Comparison of ENCODE assay signal across 12 mouse cellular contexts in genomic region chr7:49283507-49284361, GRCm38 (mm10).
A peak's percentile ranks its signal among the peaks of the same experiment; 100 is the strongest.
DNase-seq lines count a peak whose midpoint lies in the region; ATAC-seq and TF ChIP-seq lines count a peak whose summit lies in the region.
"Had no signal": no experiment of that assay in that cellular context is flagged by ENCODE, and none has a peak within 500 bp of the region (broad histone marks: within the 10 kb centered on the region; RNA-seq: fewer than 3 reads in every experiment).

No protein-coding gene starts in this region.

- no peak for ATAC-seq in forebrain, postnatal 0 days
- no peak for ATAC-seq in forebrain, embryonic 12.5 days (ENCODE audit: low FRiP score)
- ATAC-seq in liver, embryonic 12.5 days: peak; percentile 85
- ATAC-seq in neural tube, embryonic 15.5 days (ENCODE audit: low FRiP score): no peak
- ATAC-seq: activated CD4-positive, CD25-positive, alpha-beta regulatory T cell, adult 4 months had no signal

- H3K4me2 ChIP-seq in forebrain, postnatal 0 days (ENCODE audit: low read depth): no peak overlapping the region
- H3K4me2 ChIP-seq in forebrain, embryonic 12.5 days: no peak overlapping the region
- peak overlapping the region; percentile 8; the same call in 1 of the 2 replicates for H3K4me2 ChIP-seq in liver, embryonic 12.5 days
- no peak overlapping the region for H3K4me2 ChIP-seq in neural tube, embryonic 15.5 days

- no peaks in the 10 kb centered on the region for H3K4me1 ChIP-seq in forebrain, postnatal 0 days (ENCODE audit: insufficient read depth)
- peaks cover 4% of the 10 kb centered on the region; the same call in 1 of the 2 replicates for H3K4me1 ChIP-seq in forebrain, embryonic 12.5 days
- peaks cover 32% of the 10 kb centered on the region for H3K4me1 ChIP-seq in liver, embryonic 12.5 days
- H3K4me1 ChIP-seq in neural tube, embryonic 15.5 days: peaks cover 33% of the 10 kb centered on the region

- no peak overlapping the region for H3K27ac ChIP-seq in forebrain, postnatal 0 days (ENCODE audit: low read depth, low read length)
- H3K27ac ChIP-seq in forebrain, embryonic 12.5 days: no peak overlapping the region
- 0 out of 2 replicates have a peak overlapping the region, but pooled peaks have one; percentile 39 for H3K27ac ChIP-seq in liver, embryonic 12.5 days
- H3K27ac ChIP-seq in neural tube, embryonic 15.5 days (replicated peaks): no peak overlapping the region
- H3K27ac ChIP-seq: forebrain, embryonic 10.5 days had no signal

- H3K4me3 ChIP-seq in forebrain, postnatal 0 days (ENCODE audit: low read depth, low read length): no peak overlapping the region
- H3K4me3 ChIP-seq in forebrain, embryonic 12.5 days (replicated peaks): no peak overlapping the region
- H3K4me3 ChIP-seq in liver, embryonic 12.5 days: no peak overlapping the region
- H3K4me3 ChIP-seq in neural tube, embryonic 15.5 days (replicated peaks): no peak overlapping the region
- H3K4me3 ChIP-seq: forebrain, embryonic 10.5 days had no signal

- TF ChIP-seq CTCF in forebrain, postnatal 0 days (IDR thresholded peaks at IDR 0.05; ENCODE audit: low read depth): 0 out of 2 replicates have a peak, but pooled peaks have one; percentile 26

- DNase-seq in forebrain, postnatal 0 days: no peak
- peak; percentile 19 for DNase-seq in spleen, adult 12 weeks (ENCODE audit: low spot score)
- DNase-seq in spleen, postnatal 4 days (ENCODE audit: low spot score in 2 of 2): no peak
- no peak for DNase-seq in right cerebral cortex, postnatal 14 days
- DNase-seq in layer of hippocampus, postnatal 25 days (ENCODE audit: extremely low spot score in 1 of 2, low spot score in 1 of 2): no peak
- DNase-seq: cerebellum, adult 18-20 months; right cerebral cortex, postnatal 25 days had no signal

- H3K9me3 ChIP-seq in forebrain, postnatal 0 days (ENCODE audit: low read length): no peaks in the 10 kb centered on the region
- H3K9me3 ChIP-seq in forebrain, embryonic 12.5 days: no peaks in the 10 kb centered on the region
- no peaks in the 10 kb centered on the region for H3K9me3 ChIP-seq in liver, embryonic 12.5 days (replicated peaks)
- H3K9me3 ChIP-seq in neural tube, embryonic 15.5 days (replicated peaks): no peaks in the 10 kb centered on the region
- H3K9me3 ChIP-seq: forebrain, embryonic 10.5 days had no signal

- 0 out of 2 replicates have a peak, but pooled peaks cover 2% of the 10 kb centered on the region for H3K36me3 ChIP-seq in forebrain, postnatal 0 days (ENCODE audit: insufficient read depth)
- H3K36me3 ChIP-seq in forebrain, embryonic 12.5 days (replicated peaks): no peaks in the 10 kb centered on the region
- no peaks in the 10 kb centered on the region for H3K36me3 ChIP-seq in liver, embryonic 12.5 days
- no peaks in the 10 kb centered on the region for H3K36me3 ChIP-seq in neural tube, embryonic 15.5 days
- H3K36me3 ChIP-seq: forebrain, embryonic 10.5 days had no signal

- 78% methylated on average over 11 of the region's 11 CpGs for WGBS in forebrain, postnatal 0 days
- 81% methylated on average over 11 of the region's 11 CpGs for WGBS in forebrain, embryonic 12.5 days
- 34% methylated on average over 11 of the region's 11 CpGs for WGBS in liver, embryonic 12.5 days (ENCODE audit: insufficient replicate concordance)
- WGBS in neural tube, embryonic 15.5 days: 62% methylated on average over 11 of the region's 11 CpGs

- no peak overlapping the region for H3K9ac ChIP-seq in forebrain, postnatal 0 days
- no peak overlapping the region for H3K9ac ChIP-seq in forebrain, embryonic 12.5 days
- H3K9ac ChIP-seq in liver, embryonic 12.5 days: no peak overlapping the region
- H3K9ac ChIP-seq in neural tube, embryonic 15.5 days (replicated peaks): no peak overlapping the region

- no peaks in the 10 kb centered on the region for H3K27me3 ChIP-seq in forebrain, postnatal 0 days (ENCODE audit: insufficient read depth, low read length)
- no peaks in the 10 kb centered on the region for H3K27me3 ChIP-seq in forebrain, embryonic 12.5 days
- peaks cover 4% of the 10 kb centered on the region; the same call in 1 of the 2 replicates for H3K27me3 ChIP-seq in liver, embryonic 12.5 days (replicated peaks)
- no peaks in the 10 kb centered on the region for H3K27me3 ChIP-seq in neural tube, embryonic 15.5 days (replicated peaks)
